In the genomic region with DNA sequence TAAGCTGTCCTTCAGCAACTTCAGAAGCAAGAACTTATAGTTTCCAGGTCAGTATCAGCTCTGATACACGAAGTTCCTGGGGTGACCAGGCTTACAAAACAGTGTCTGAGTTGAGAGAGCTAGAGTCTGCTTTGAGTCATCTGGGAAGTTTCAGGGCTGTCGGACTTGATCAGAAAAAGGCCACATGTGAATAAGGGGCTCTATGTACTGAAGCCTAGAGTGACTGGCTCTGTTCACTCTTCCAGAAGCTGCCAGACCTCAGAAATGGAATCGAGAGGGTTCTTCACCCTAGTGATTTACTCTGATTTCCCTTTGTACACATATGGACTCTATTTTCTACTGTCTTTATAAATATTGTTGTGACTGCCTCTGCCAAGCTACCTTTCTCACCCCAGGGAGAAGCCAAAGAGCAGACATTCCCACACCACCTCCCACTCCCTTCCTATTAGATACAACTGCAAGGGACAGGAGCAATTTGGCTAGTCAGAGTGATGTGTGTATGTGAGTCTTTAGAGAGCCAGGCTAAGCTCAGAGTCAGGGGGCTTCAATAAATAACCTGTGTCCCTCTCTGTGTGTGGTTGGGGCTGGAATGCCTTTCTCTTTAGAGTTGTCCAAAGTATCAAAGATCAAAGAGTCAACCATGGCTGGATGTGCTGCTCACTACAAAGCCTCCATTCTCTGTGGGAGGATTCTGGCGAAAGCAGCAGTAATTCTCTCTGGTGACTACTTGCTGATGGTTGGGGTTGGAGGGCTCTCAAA, we compare ENCODE assay signal across 22 mouse cellular contexts.
DNase-seq lines count a peak whose midpoint lies in the region; ATAC-seq and TF ChIP-seq lines count a peak whose summit lies in the region.
"Had no signal": no experiment of that assay in that cellular context is flagged by ENCODE, and none has a peak within 500 bp of the region (broad histone marks: within the 10 kb centered on the region; RNA-seq: fewer than 3 reads in every experiment).

No protein-coding gene starts in this region.

- TF ChIP-seq CTCF in kidney, postnatal 0 days (IDR thresholded peaks at IDR 0.05; ENCODE audit: low read depth) = no peak
- TF ChIP-seq CTCF in stomach, postnatal 0 days (IDR thresholded peaks at IDR 0.05; ENCODE audit: low read depth) = no peak

- H3K9ac ChIP-seq in kidney, postnatal 0 days (ENCODE audit: low read depth, low read length) = no peak overlapping the region
- H3K9ac ChIP-seq in stomach, embryonic 14.5 days (replicated peaks; ENCODE audit: low read depth, low read length) = no peak overlapping the region
- H3K9ac ChIP-seq in stomach, postnatal 0 days (ENCODE audit: low read length) = no peak overlapping the region
- H3K9ac ChIP-seq in embryonic facial prominence, embryonic 14.5 days (ENCODE audit: low read depth, low read length) = no peak overlapping the region
- H3K9ac ChIP-seq: limb, embryonic 13.5 days; liver, embryonic 15.5 days; midbrain, embryonic 13.5 days had no signal

- no peak for TF ChIP-seq EP300 in stomach, postnatal 0 days (optimal IDR thresholded peaks at IDR 0.05)

- peak; percentile 90 for ATAC-seq in kidney, postnatal 0 days (replicated peaks; ENCODE audit: low FRiP score, low read depth)
- ATAC-seq in stomach, embryonic 14.5 days (ENCODE audit: insufficient number of reproducible peaks, insufficient read depth, low FRiP score, low read depth) = 0 out of 2 replicates have a peak, but pooled peaks have one; percentile 46
- no peak for ATAC-seq in stomach, postnatal 0 days (ENCODE audit: low FRiP score, low TSS enrichment)
- ATAC-seq in embryonic facial prominence, embryonic 14.5 days (ENCODE audit: low read depth) = peak; percentile 33; the same call in 1 of the 2 replicates
- ATAC-seq: hindbrain, embryonic 16.5 days; intestine, postnatal 0 days; midbrain, embryonic 13.5 days had no signal

- no peak overlapping the region for H3K4me3 ChIP-seq in kidney, postnatal 0 days (replicated peaks; ENCODE audit: low read depth, low read length)
- H3K4me3 ChIP-seq in stomach, embryonic 14.5 days (ENCODE audit: low read depth, low read length) = no peak overlapping the region
- no peak overlapping the region for H3K4me3 ChIP-seq in stomach, postnatal 0 days (ENCODE audit: low read depth, low read length)
- H3K4me3 ChIP-seq in embryonic facial prominence, embryonic 14.5 days (ENCODE audit: low read depth, low read length) = no peak overlapping the region
- H3K4me3 ChIP-seq: forebrain, embryonic 10.5 days; heart, embryonic 10.5 days; limb, embryonic 13.5 days; liver, embryonic 15.5 days; midbrain, embryonic 13.5 days had no signal

- 27% methylated on average over 4 of the region's 4 CpGs for WGBS in kidney, postnatal 0 days
- WGBS in stomach, embryonic 14.5 days = 53% methylated on average over 4 of the region's 4 CpGs
- WGBS in stomach, postnatal 0 days = 51% methylated on average over 4 of the region's 4 CpGs
- 37% methylated on average over 4 of the region's 4 CpGs for WGBS in embryonic facial prominence, embryonic 14.5 days

- H3K4me1 ChIP-seq in kidney, postnatal 0 days (replicated peaks; ENCODE audit: insufficient read depth, low read length) = no peaks in the 10 kb centered on the region; the same call in 1 of the 2 replicates
- no peaks in the 10 kb centered on the region for H3K4me1 ChIP-seq in stomach, embryonic 14.5 days (ENCODE audit: control insufficient read depth, insufficient read depth, low read length)
- H3K4me1 ChIP-seq in stomach, postnatal 0 days (replicated peaks; ENCODE audit: control insufficient read depth, insufficient read depth) = no peaks in the 10 kb centered on the region
- H3K4me1 ChIP-seq in embryonic facial prominence, embryonic 14.5 days (ENCODE audit: control insufficient read depth, insufficient read depth, low read length) = peaks cover 5% of the 10 kb centered on the region; the same call in 1 of the 2 replicates
- H3K4me1 ChIP-seq: heart, embryonic 10.5 days; limb, embryonic 13.5 days; liver, embryonic 15.5 days; midbrain, embryonic 13.5 days had no signal

- H3K27me3 ChIP-seq in kidney, postnatal 0 days (ENCODE audit: insufficient read depth, low read length) = no peaks in the 10 kb centered on the region
- H3K27me3 ChIP-seq in stomach, embryonic 14.5 days (ENCODE audit: control insufficient read depth, insufficient read depth, low read length) = no peaks in the 10 kb centered on the region
- H3K27me3 ChIP-seq in stomach, postnatal 0 days (ENCODE audit: control insufficient read depth, insufficient read depth, low read length) = no peaks in the 10 kb centered on the region
- no peaks in the 10 kb centered on the region for H3K27me3 ChIP-seq in embryonic facial prominence, embryonic 14.5 days (replicated peaks; ENCODE audit: control insufficient read depth, insufficient read depth, low read length)
- H3K27me3 ChIP-seq: limb, embryonic 13.5 days; liver, embryonic 15.5 days; midbrain, embryonic 13.5 days had no signal

- peak overlapping the region; percentile 57; the same call in 1 of the 2 replicates for H3K27ac ChIP-seq in kidney, postnatal 0 days
- H3K27ac ChIP-seq in stomach, embryonic 14.5 days (ENCODE audit: low read length) = no peak overlapping the region
- H3K27ac ChIP-seq in stomach, postnatal 0 days (replicated peaks) = no peak overlapping the region
- no peak overlapping the region for H3K27ac ChIP-seq in embryonic facial prominence, embryonic 14.5 days (replicated peaks; ENCODE audit: low read depth, low read length)
- H3K27ac ChIP-seq: forebrain, embryonic 10.5 days; heart, embryonic 10.5 days; limb, embryonic 13.5 days; liver, embryonic 15.5 days; midbrain, embryonic 13.5 days had no signal

- peak; percentile 94 for DNase-seq in kidney, postnatal 0 days (ENCODE audit: low spot score)
- DNase-seq in kidney, adult 8-10 months = no peak
- no peak for DNase-seq in stomach, postnatal 0 days (ENCODE audit: low spot score)
- DNase-seq in embryonic facial prominence, embryonic 14.5 days (ENCODE audit: low spot score) = peak; percentile 38
- no peak for DNase-seq in gastrocnemius, postnatal 25 days
- DNase-seq in adrenal gland, adult 8-10 months = no peak
- no peak for DNase-seq in lung, adult 18-20 months
- DNase-seq: adrenal gland, postnatal 36 days; B cell, adult 2 months; cerebellum, adult 8-10 months; heart, postnatal 14 days; layer of hippocampus, adult 9-11 months; lung, postnatal 4 days; right cerebral cortex, adult 18-20 months had no signal

- H3K4me2 ChIP-seq in kidney, postnatal 0 days (ENCODE audit: low read length) = no peak overlapping the region
- H3K4me2 ChIP-seq in stomach, embryonic 14.5 days (replicated peaks; ENCODE audit: low read depth, low read length) = no peak overlapping the region
- H3K4me2 ChIP-seq in stomach, postnatal 0 days (replicated peaks; ENCODE audit: low read depth) = no peak overlapping the region
- no peak overlapping the region for H3K4me2 ChIP-seq in embryonic facial prominence, embryonic 14.5 days (ENCODE audit: low read depth, low read length)
- H3K4me2 ChIP-seq: limb, embryonic 13.5 days; liver, embryonic 15.5 days; midbrain, embryonic 13.5 days had no signal

- no peaks in the 10 kb centered on the region for H3K36me3 ChIP-seq in kidney, postnatal 0 days (ENCODE audit: insufficient read depth, low read length)
- H3K36me3 ChIP-seq in stomach, embryonic 14.5 days (ENCODE audit: control insufficient read depth, insufficient read depth, low read length) = no peaks in the 10 kb centered on the region
- H3K36me3 ChIP-seq in stomach, postnatal 0 days (ENCODE audit: control insufficient read depth, insufficient read depth, low read length) = no peaks in the 10 kb centered on the region
- H3K36me3 ChIP-seq in embryonic facial prominence, embryonic 14.5 days (ENCODE audit: control insufficient read depth, insufficient read depth, low read length) = no peaks in the 10 kb centered on the region
- H3K36me3 ChIP-seq: forebrain, embryonic 10.5 days; heart, embryonic 10.5 days; limb, embryonic 13.5 days; liver, embryonic 15.5 days; midbrain, embryonic 13.5 days had no signal

- no peaks in the 10 kb centered on the region for H3K9me3 ChIP-seq in kidney, postnatal 0 days (replicated peaks; ENCODE audit: low read length)
- H3K9me3 ChIP-seq in stomach, embryonic 14.5 days (ENCODE audit: control insufficient read depth, low read depth, low read length) = no peaks in the 10 kb centered on the region
- no peaks in the 10 kb centered on the region for H3K9me3 ChIP-seq in stomach, postnatal 0 days (ENCODE audit: control insufficient read depth, low read length)
- H3K9me3 ChIP-seq in embryonic facial prominence, embryonic 14.5 days (ENCODE audit: control insufficient read depth, low read length) = no peaks in the 10 kb centered on the region
- H3K9me3 ChIP-seq: forebrain, embryonic 10.5 days; heart, embryonic 10.5 days; limb, embryonic 13.5 days; liver, embryonic 15.5 days; midbrain, embryonic 13.5 days had no signal

Comparison
In these comparisons a context has a peak if more than half of its experiments do, and no peak if none do; other contexts are left out.
1. DNase-seq: peak in kidney, postnatal 0 days (single experiment) and embryonic facial prominence, embryonic 14.5 days (single experiment); none in kidney, adult 8-10 months (0 of 2), stomach, postnatal 0 days (single experiment), gastrocnemius, postnatal 25 days (single experiment), adrenal gland, adult 8-10 months (single experiment) and lung, adult 18-20 months (0 of 2).